Mouse (Mus musculus): ENCODE results near the gene Chchd4. TPM values are rescaled to one million over a fixed set of nuclear protein-coding genes. Genes with fewer than 3 reads are reported as not detected.
"Not testable (repeated sequence)": the region's sequence is repeated elsewhere in the genome, so short reads cannot be mapped to it uniquely, and the experiment has no call there.

Gene Chchd4
- polyA plus RNA-seq, 1 experiment from 2014 or later: 24.0 TPM

GRCm38 (mm10) chr6:91474441-91475190, 1.3 kb upstream of the Chchd4 start:
- ATAC-seq: peak; percentile 27
- ChIA-PET CTCF (interaction anchor here (1.1 to 2.3 kb wide), 2 partner anchors 34 to 279 kb away, joined by 3 to 9 read pairs; no protein-coding TSS in a partner anchor), POLR2A (interaction anchor here (1.0 kb wide), 1 partner anchor 11 kb away, joined by 3 read pairs; no protein-coding TSS in a partner anchor)
- TF ChIP-seq CTCF (IDR thresholded peaks at IDR 0.05): no peak
- H3K27me3 ChIP-seq: no peaks in the 10 kb centered on the region
- in situ Hi-C loops (cut with MboI; ENCODE audit: low pct_unique_long_range_greater_than_20kb): no loop called here
- DNase-seq (ENCODE audit: low read depth, low spot score): no peak

GRCm38 (mm10) chr6:91473805-91474440, 577 bp upstream of the Chchd4 start:
- DNase-seq (ENCODE audit: low read depth, low spot score) (no peak), ATAC-seq (peak; percentile 26)
- in situ Hi-C loops (cut with MboI; ENCODE audit: low pct_unique_long_range_greater_than_20kb): no loop called here
- TF ChIP-seq CTCF (IDR thresholded peaks at IDR 0.05): no peak
- CTCF ChIA-PET: no interaction called here
- POLR2A ChIA-PET: no interaction called here
- H3K27me3 ChIP-seq: no peaks in the 10 kb centered on the region

GRCm38 (mm10) chr6:91472319-91472718, 1.0 kb downstream of the Chchd4 start:
- in situ Hi-C loops (cut with MboI; ENCODE audit: low pct_unique_long_range_greater_than_20kb): no loop called here
- CTCF ChIA-PET: interaction anchor here (0.7 to 1.0 kb wide), 2 partner anchors 16 to 37 kb away, joined by 4 to 5 read pairs; no protein-coding TSS in a partner anchor
- POLR2A ChIA-PET: interaction anchor here (0.9 kb wide), 1 partner anchor 13 kb away, joined by 3 read pairs; no protein-coding TSS in a partner anchor
- TF ChIP-seq CTCF (IDR thresholded peaks at IDR 0.05): no peak
- ATAC-seq (no peak), DNase-seq (ENCODE audit: low read depth, low spot score) (no peak)
- H3K27me3 ChIP-seq: no peaks in the 10 kb centered on the region

GRCm38 (mm10) chr6:91471427-91471826, 1.9 kb downstream of the Chchd4 start:
- ChIA-PET CTCF (interaction anchor here (0.8 to 1.0 kb wide), 2 partner anchors 13 to 19 kb away, joined by 3 to 5 read pairs; no protein-coding TSS in a partner anchor), POLR2A (interaction anchor here (0.6 to 1.1 kb wide), 5 partner anchors 9 to 441 kb away, joined by 3 to 10 read pairs (median 3); no protein-coding TSS in a partner anchor)
- H3K27me3 ChIP-seq; ATAC-seq; DNase-seq (ENCODE audit: low read depth, low spot score); in situ Hi-C loops (cut with MboI; ENCODE audit: low pct_unique_long_range_greater_than_20kb): not testable (repeated sequence)

- in situ Hi-C loops (cut with MboI; ENCODE audit: low pct_unique_long_range_greater_than_20kb): no loop called here
- H3K27me3 ChIP-seq: no peaks in the 10 kb centered on the region
- ChIA-PET CTCF (no interaction called here), POLR2A (interaction anchor here (0.7 kb wide), 1 partner anchor 9 kb away, joined by 10 read pairs; no protein-coding TSS in a partner anchor)
- ATAC-seq: no peak
- no peak for TF ChIP-seq CTCF (IDR thresholded peaks at IDR 0.05)
- DNase-seq (ENCODE audit: low read depth, low spot score): no peak
Measured at GRCm38 (mm10) chr6:91470712-91471111, 2.6 kb downstream of the Chchd4 start.

GRCm38 (mm10) chr6:91467106-91467505, 6.2 kb downstream of the Chchd4 start:
- DNase-seq (ENCODE audit: low read depth, low spot score) (no peak), ATAC-seq (no peak)
- H3K27me3 ChIP-seq: no peaks in the 10 kb centered on the region
- TF ChIP-seq CTCF (IDR thresholded peaks at IDR 0.05): no peak
- in situ Hi-C loops (cut with MboI; ENCODE audit: low pct_unique_long_range_greater_than_20kb): no loop called here
- CTCF ChIA-PET: no interaction called here
- POLR2A ChIA-PET: interaction anchor here (1.4 kb wide), 1 partner anchor 10 kb away, joined by 3 read pairs; no protein-coding TSS in a partner anchor

GRCm38 (mm10) chr6:91465756-91466155, 7.6 kb downstream of the Chchd4 start:
- ChIA-PET POLR2A (no interaction called here), CTCF (no interaction called here)
- DNase-seq (ENCODE audit: low read depth, low spot score): no peak
- no peak for TF ChIP-seq CTCF (IDR thresholded peaks at IDR 0.05)
- ATAC-seq: no peak
- in situ Hi-C loops (cut with MboI; ENCODE audit: low pct_unique_long_range_greater_than_20kb): no loop called here
- no peaks in the 10 kb centered on the region for H3K27me3 ChIP-seq

- no peaks in the 10 kb centered on the region for H3K27me3 ChIP-seq
- no peak for ATAC-seq
- ChIA-PET POLR2A (interaction anchor here (0.6 to 1.0 kb wide), 2 partner anchors 12 to 13 kb away, joined by 3 read pairs; no protein-coding TSS in a partner anchor), CTCF (interaction anchor here (1.5 to 1.9 kb wide), 2 partner anchors 12 to 50 kb away, joined by 5 to 8 read pairs; no protein-coding TSS in a partner anchor)
- in situ Hi-C loops (cut with MboI; ENCODE audit: low pct_unique_long_range_greater_than_20kb): no loop called here
- peak; percentile 37 for TF ChIP-seq CTCF (IDR thresholded peaks at IDR 0.05)
- no peak for DNase-seq (ENCODE audit: low read depth, low spot score)
Measured at GRCm38 (mm10) chr6:91459471-91459870, 13.9 kb downstream of the Chchd4 start.

- no peak for TF ChIP-seq CTCF (IDR thresholded peaks at IDR 0.05)
- ChIA-PET CTCF (interaction anchor here (1.1 kb wide), 1 partner anchor 14 kb away, joined by 3 read pairs; no protein-coding TSS in a partner anchor), POLR2A (interaction anchor here (0.7 kb wide), 1 partner anchor 54 kb away, joined by 4 read pairs; no protein-coding TSS in a partner anchor)
- DNase-seq (ENCODE audit: low read depth, low spot score) (no peak), ATAC-seq (no peak)
- in situ Hi-C loops (cut with MboI; ENCODE audit: low pct_unique_long_range_greater_than_20kb): no loop called here
- H3K27me3 ChIP-seq: peaks cover 10% of the 10 kb centered on the region
Measured at GRCm38 (mm10) chr6:91454546-91454945, 18.8 kb downstream of the Chchd4 start.

- ChIA-PET CTCF (interaction anchor here (1.1 to 1.5 kb wide), 2 partner anchors 13 to 19 kb away, joined by 3 read pairs; no protein-coding TSS in a partner anchor), POLR2A (no interaction called here)
- in situ Hi-C loops (cut with MboI; ENCODE audit: low pct_unique_long_range_greater_than_20kb): no loop called here
- DNase-seq (ENCODE audit: low read depth, low spot score) (no peak), ATAC-seq (no peak)
- peaks cover 25% of the 10 kb centered on the region for H3K27me3 ChIP-seq
- TF ChIP-seq CTCF (IDR thresholded peaks at IDR 0.05): no peak
Measured at GRCm38 (mm10) chr6:91452056-91452455, 21.3 kb downstream of the Chchd4 start.
